Mouse (Mus musculus) liver, embryonic 14.5 days (tissue): ENCODE results near the gene Dlx5. TPM values are rescaled to one million over a fixed set of nuclear protein-coding genes. Genes with fewer than 3 reads are reported as not detected.

ENCODE experiments used
- ATAC-seq: fragments of 200-750 bp; cut with Nextera tagmentation; 2 replicates; pipeline ENCODE4 v1.8.0; 2017; ENCODE audit warnings: moderate number of reproducible peaks, mild to moderate bottlenecking, moderate library complexity; ENCODE audit not compliant: insufficient read depth
- DNase-seq, 3 experiments: peaks; one replicate each; pipeline ENCODE4 v3.0.0-alpha.2; 2012 to 2013; ENCODE audit warnings: low read depth in 3 of 3, low spot score in 3 of 3
- H3K27ac ChIP-seq: fragments of 300-500 bp; sonication (generic); 2 replicates; pipeline ENCODE4 v1.5.1; 2014; ENCODE audit warnings: moderate library complexity, mild to moderate bottlenecking, control low read depth, inconsistent platforms
- H3K27me3 ChIP-seq: fragments of 300-500 bp; sonication (generic); 2 replicates; pipeline ENCODE4 v1.6.1; 2014; ENCODE audit warnings: mild to moderate bottlenecking, low read length, moderate library complexity; ENCODE audit not compliant: control insufficient read depth, insufficient read depth
- H3K36me3 ChIP-seq: fragments of 300-500 bp; sonication (generic); replicated peaks from 2 replicates; pipeline ENCODE4 v1.6.1; 2014; ENCODE audit warnings: low read depth; ENCODE audit not compliant: control insufficient read depth, insufficient read depth
- H3K4me1 ChIP-seq, 2 experiments: fragments of 200-500 bp in 1 of 2; fragments of 300-500 bp in 1 of 2; sonication (generic) in 1 of 2; replicated peaks; 2 replicates each; pipeline ENCODE4 v1.6.1; 2012 to 2014; ENCODE audit warnings: antibody characterized with exemption in 1 of 2, inconsistent platforms in 1 of 2, low read length in 1 of 2; ENCODE audit not compliant: control insufficient read depth in 2 of 2, insufficient read depth in 2 of 2
- H3K4me2 ChIP-seq: fragments of 300-500 bp; sonication (generic); 2 replicates; pipeline ENCODE4 v1.6.1; 2014; ENCODE audit warnings: low read depth, mild to moderate bottlenecking, control low read depth, moderate library complexity
- H3K4me3 ChIP-seq, 2 experiments: fragments of 200-500 bp in 1 of 2; fragments of 300-500 bp in 1 of 2; sonication (generic) in 1 of 2; 2 replicates each; pipeline ENCODE4 v1.5.1; 2012 to 2014; ENCODE audit warnings: low read depth in 2 of 2, low read length in 2 of 2, mild to moderate bottlenecking in 2 of 2, control low read depth in 1 of 2, inconsistent platforms in 1 of 2, moderate library complexity in 1 of 2; ENCODE audit not compliant: insufficient read depth in 1 of 2
- H3K9ac ChIP-seq: fragments of 300-500 bp; sonication (generic); replicated peaks from 2 replicates; pipeline ENCODE4 v1.6.1; 2014; ENCODE audit warnings: mild to moderate bottlenecking, control low read depth, moderate library complexity
- H3K9me3 ChIP-seq: fragments of 300-500 bp; sonication (generic); 2 replicates; pipeline ENCODE4 v1.6.1; 2016; ENCODE audit warnings: low read length, mixed read lengths; ENCODE audit not compliant: control insufficient read depth
- CTCF ChIP-seq: IDR thresholded peaks from 2 replicates; pipeline ENCODE4 v1.5.1; 2016; ENCODE audit warnings: antibody characterized with exemption, low read depth, control low read depth
- EP300 ChIP-seq: IDR thresholded peaks from 2 replicates; pipeline ENCODE4 v1.6.1; 2016; ENCODE audit warnings: antibody characterized with exemption, low read depth
- WGBS: fragments of 180-500 bp; shearing (Covaris S2); extraction: QIAGEN DNeasy Blood & Tissue Kit; methylation state at CpG from one replicate; pipeline ENCODE4 v1.1.7; 2014; ENCODE audit not compliant: insufficient replicate concordance; 5-methylcytosine and 5-hydroxymethylcytosine counted together
- polyA plus RNA-seq, 2 experiments: library from polyadenylated mRNA; depleted of rRNA in 1 of 2; stranded (reverse) in 1 of 2; unstranded in 1 of 2; fragments of >200 nt; fragmentation: Nextera tagmentation in 1 of 2; extraction: Ambion mirVana in 1 of 2; gene quantifications; 2 replicates each; pipeline versions ENCODE4 v1.2.1 to v1.2.3; 2012 to 2014

Dlx5 gene
- polyA plus RNA-seq, 2 experiments = not detected

- H3K27ac ChIP-seq = no peak overlapping the region
- under 1% methylated on average over 10 of the region's 10 CpGs for WGBS
- H3K9ac ChIP-seq = no peak overlapping the region
- no peak overlapping the region for H3K4me3 ChIP-seq
- no peak overlapping the region for H3K4me2 ChIP-seq
- H3K9me3 ChIP-seq = no peaks in the 10 kb centered on the region
- no peaks in the 10 kb centered on the region for H3K4me1 ChIP-seq
- ATAC-seq = no peak
- H3K36me3 ChIP-seq = no peaks in the 10 kb centered on the region
- peaks cover 96% of the 10 kb centered on the region for H3K27me3 ChIP-seq
- TF ChIP-seq EP300 = no peak
- TF ChIP-seq CTCF = no peak
- no peak for DNase-seq
These were observed 26.1 kb downstream of the Dlx5 start for GRCm38 (mm10) chr6:6855746-6856185.

DNA sequence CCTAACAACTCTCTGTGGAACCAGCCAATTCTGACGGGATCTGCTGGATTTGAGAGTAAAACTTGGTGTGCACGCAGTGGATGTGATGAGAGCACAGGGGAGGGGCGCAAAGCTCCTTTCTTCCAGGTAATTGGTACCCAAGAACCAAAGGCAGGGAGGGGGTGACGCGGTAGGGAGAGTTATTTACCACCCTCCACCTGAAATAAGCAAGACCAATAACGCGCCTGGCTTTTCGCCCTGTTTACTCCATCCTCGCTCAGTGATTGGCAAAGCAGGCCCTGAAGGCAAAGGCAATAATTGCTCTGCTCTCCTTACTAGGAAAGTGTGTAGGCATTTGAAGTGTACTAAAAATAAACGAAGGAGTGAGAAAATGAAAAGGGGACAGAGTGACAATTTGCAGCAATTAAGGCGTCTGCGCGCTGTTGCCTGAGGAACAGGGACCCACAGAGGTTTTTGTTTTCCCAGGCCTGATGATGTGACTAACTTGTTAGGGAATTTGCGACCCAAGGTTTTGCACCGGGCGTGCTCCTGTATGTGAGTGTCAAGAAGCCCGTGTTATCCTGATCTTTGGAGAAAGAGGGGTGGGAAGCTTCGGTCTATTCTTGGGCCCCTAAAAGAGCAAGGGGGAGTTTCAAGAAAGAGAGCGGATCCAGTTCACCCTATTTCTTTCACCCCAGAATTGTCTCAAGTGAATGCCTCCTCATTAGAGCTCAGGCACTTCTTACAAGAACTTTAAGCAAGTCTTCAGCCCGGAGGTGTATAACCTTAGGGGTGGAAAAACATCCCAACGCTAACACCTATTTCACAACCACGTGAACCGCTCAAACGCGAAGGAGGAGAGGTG lies 26.8 kb downstream of the Dlx5 start:
- H3K36me3 ChIP-seq = no peaks in the 10 kb centered on the region
- DNase-seq (no peak), ATAC-seq (no peak)
- no peak overlapping the region for H3K27ac ChIP-seq
- H3K4me1 ChIP-seq = no peaks in the 10 kb centered on the region
- H3K27me3 ChIP-seq = peaks cover 96% of the 10 kb centered on the region
- TF ChIP-seq EP300 = no peak
- TF ChIP-seq CTCF = no peak
- 3% methylated on average over 25 of the region's 25 CpGs for WGBS
- H3K4me2 ChIP-seq = no peak overlapping the region
- H3K9ac ChIP-seq = no peak overlapping the region
- no peaks in the 10 kb centered on the region for H3K9me3 ChIP-seq
- no peak overlapping the region for H3K4me3 ChIP-seq

DNA sequence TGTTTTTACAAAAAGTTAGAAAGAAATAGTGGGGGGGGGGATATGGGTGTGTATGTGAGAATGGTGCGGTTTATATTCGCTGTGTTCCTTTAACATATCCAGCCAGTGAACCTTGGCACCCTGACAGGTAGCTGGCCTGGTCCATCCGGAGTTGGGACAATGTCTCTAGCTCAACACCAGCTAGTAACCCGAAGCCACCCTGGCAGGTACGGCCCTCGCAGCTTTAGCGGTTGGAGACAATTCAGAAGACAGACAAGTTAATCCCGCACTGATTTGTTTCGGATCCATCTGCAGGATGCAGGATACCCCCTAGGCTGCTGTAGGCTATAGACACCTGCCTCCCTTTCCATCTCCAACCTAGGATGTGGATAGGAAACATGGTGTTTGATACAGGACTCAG lies 27.7 kb downstream of the Dlx5 start:
- DNase-seq = no peak

GRCm38 (mm10) chr6:6852944-6853343 lies 28.9 kb downstream of the Dlx5 start:
- H3K4me3 ChIP-seq = no peak overlapping the region
- H3K9me3 ChIP-seq = no peaks in the 10 kb centered on the region
- no peaks in the 10 kb centered on the region for H3K4me1 ChIP-seq
- DNase-seq = no peak
- H3K4me2 ChIP-seq = no peak overlapping the region
- 14% methylated on average over 3 of the region's 3 CpGs for WGBS
- no peak overlapping the region for H3K27ac ChIP-seq
- H3K36me3 ChIP-seq = no peaks in the 10 kb centered on the region
- no peak overlapping the region for H3K9ac ChIP-seq
- peaks cover 88% of the 10 kb centered on the region for H3K27me3 ChIP-seq
- no peak for ATAC-seq
- TF ChIP-seq EP300 = no peak
- TF ChIP-seq CTCF = no peak

More for the DNA sequence above, 27.7 kb downstream of the Dlx5 start:
- H3K9ac ChIP-seq = no peak overlapping the region
- WGBS = 2% methylated on average over 9 of the region's 9 CpGs
- H3K36me3 ChIP-seq = no peaks in the 10 kb centered on the region
- TF ChIP-seq CTCF = no peak
- TF ChIP-seq EP300 = no peak
- H3K27me3 ChIP-seq = peaks cover 96% of the 10 kb centered on the region
- no peaks in the 10 kb centered on the region for H3K4me1 ChIP-seq
- H3K4me3 ChIP-seq = no peak overlapping the region
- no peak overlapping the region for H3K4me2 ChIP-seq
- no peaks in the 10 kb centered on the region for H3K9me3 ChIP-seq
- ATAC-seq = no peak
- no peak overlapping the region for H3K27ac ChIP-seq

DNA sequence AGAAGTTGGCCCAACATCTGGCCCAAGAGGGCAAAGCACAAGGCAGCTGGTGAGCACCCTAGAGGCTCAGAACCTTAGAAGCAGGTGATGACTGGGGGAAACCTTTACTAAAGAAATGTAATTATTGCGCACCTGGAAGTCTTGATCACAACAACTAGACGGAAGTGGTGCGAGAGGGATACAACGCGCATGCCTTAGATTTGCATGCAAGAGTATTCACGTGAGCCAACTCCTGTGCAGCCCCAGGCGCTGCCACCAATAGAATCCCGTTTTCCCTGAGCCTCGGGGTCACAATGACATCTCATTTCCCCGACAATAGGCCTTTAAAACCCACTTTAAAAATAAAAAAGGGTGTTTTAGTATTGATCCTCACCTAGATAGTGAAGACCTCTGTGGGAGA lies 30.7 kb downstream of the Dlx5 start:
- Histone ChIP-seq H3K36me3 (no peaks in the 10 kb centered on the region), H3K4me2 (no peak overlapping the region), H3K27ac (no peak overlapping the region), H3K4me1 (no peaks in the 10 kb centered on the region), H3K9me3 (no peaks in the 10 kb centered on the region), H3K4me3 (no peak overlapping the region), H3K27me3 (peaks cover 78% of the 10 kb centered on the region), H3K9ac (no peak overlapping the region)
- DNase-seq (no peak), ATAC-seq (no peak)
- TF ChIP-seq CTCF = no peak
- no peak for TF ChIP-seq EP300
- 4% methylated on average over 10 of the region's 10 CpGs for WGBS
